Mouse (Mus musculus) lung, postnatal 14 days (tissue): Measurements from ENCODE around the gene Ppp1r37.

Source experiments
- DNase-seq: peaks from one replicate; pipeline ENCODE4 v3.0.0; 2021

Gene Ppp1r37

DNA sequence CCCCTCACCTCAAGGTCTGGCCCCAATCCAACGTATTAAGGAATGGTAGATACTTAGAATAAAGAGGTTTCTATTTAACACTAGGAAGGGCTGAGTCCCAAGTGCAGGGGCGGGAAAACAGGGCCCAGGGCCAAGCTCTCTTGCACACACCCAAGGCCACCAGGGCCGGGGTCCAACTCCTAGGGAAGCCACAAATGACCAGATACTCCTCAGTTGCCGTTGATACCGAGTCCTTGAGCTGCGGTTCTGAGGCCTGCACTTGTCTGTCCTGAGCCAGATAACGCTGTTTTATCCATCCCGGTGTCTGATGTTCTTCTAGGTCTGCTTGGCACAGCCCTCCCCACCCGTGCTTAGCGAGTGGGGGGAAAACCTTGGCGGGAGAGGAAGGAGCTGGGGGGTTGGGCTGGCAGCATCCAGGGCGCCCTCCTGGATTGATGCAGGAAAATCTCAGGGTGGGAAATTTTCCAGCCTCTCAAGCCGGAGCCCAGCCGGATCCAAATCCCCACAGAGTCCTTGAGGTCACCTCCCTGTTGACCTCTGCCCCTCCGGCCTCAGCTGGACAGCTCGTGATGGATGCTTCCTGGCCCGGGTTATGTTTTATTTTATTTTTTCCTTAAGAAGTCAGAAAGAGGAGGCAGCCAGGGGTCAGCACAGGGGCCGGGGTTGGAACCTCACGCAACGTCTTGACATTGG, 67.2 kb downstream of the Ppp1r37 start:
- DNase-seq = peak; percentile 30

DNA sequence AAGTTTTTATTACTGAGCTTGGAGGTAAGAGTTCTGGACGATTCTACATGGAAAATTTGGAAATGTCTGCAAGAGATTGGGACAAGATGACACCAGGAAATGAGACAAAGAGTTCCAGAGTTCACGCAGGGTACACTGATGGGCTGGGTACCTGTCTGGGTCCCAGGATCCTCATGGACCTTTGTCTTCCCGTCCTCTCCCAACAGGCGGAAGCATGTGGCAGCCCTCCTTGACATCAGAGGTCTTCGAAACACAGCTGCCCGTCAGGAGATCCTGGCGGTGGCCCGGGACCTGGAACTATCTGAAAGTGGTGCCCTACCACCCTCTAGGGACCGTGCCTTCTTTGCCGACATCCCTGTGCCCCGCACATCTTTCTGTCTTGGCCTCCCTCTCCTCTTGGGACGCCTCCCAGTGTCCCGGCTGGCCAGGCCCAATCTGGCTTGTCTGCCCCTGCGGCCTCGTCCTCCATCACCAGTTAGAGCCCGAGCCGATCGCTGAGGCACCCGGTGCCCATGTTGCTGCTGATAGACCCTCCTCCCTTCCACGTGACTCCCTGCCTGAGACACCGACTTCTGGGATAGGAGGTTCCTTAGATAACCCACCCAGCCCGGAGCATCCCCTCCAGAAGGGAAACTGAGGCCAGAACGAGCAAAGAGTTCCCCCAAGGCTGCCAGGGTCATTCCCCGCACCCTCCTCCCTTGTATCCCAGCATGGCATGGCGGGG, 68.0 kb downstream of the Ppp1r37 start:
- no peak for DNase-seq

DNA sequence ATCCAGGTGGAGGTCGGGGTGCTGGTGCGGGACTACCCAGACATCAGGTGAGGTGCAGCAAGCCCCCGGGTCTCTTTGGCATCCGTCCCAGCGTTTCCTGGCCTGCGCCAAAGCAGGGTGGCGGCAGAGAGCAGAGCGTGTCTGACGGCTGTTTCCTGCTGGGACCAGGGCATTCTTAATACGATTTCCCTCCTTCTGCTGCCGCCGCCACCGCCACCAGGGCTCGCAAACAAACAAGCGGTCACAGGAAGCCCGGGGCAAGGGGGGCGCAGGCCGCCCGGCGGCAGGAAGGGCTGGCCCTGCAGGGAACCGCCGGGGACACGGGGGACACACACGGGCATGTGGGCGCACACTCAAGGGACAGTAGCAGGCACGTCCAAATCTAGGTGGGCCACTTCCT, 71.1 kb downstream of the Ppp1r37 start:
- peak; percentile 69 for DNase-seq

DNA sequence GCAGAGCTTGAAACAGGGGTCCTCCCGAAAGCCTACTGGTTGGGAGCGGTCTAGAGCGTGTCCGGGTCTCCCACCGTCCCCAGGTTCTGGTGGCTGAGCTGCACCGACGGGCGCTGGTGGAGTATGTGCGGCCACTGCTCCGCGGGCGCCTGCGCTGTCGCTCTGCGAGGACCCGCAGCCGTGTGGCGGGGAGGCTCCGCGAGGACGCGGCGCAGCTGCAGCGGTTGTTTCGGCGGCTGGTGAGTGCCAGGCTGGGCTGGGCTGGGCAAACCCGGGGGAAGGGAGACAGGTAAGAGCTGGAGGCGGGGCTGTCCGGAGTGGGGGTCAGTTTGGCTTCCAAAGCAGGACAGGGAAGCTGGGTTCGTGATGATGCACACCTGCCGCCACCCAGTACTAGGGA, 73.4 kb downstream of the Ppp1r37 start:
- no peak for DNase-seq

DNA sequence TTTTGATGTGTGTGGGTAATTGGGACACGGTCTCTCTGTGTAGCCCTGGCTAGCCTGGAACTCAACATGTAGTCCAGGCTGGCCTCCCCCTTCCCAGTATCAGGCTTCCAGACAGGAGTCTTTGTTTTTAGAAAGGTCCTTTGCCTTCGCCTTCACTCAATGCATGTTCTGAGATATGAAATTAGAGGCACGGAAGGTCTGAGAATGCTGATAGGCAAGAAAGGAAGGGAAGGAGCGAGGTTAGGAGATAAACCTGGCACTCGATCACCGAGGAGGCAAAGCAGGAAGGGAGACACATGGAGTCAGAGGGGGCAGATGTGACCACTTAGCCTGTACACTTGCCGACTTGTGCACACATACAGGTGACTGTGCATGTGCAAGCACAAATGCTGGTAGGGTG, 76.3 kb downstream of the Ppp1r37 start:
- DNase-seq = no peak

DNA sequence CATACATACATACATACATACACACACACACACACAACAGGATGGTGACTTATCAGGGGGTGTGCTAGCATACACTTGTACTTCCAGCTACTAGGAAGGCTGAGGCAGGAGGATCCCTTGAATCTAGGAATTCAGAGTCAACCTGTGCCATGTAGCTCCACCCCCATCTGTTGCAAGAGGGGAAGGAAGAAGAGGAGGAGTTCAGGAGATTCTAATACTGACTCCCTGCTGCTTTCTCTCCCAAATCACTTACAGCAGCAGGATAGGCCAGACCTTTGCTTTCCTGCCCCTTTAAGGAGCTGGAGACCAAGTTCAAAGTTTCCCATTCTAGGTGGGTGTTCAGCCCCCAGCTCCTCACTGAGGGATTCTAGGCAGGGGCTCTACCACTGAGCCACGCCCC, 77.4 kb downstream of the Ppp1r37 start:
- no peak for DNase-seq

DNA sequence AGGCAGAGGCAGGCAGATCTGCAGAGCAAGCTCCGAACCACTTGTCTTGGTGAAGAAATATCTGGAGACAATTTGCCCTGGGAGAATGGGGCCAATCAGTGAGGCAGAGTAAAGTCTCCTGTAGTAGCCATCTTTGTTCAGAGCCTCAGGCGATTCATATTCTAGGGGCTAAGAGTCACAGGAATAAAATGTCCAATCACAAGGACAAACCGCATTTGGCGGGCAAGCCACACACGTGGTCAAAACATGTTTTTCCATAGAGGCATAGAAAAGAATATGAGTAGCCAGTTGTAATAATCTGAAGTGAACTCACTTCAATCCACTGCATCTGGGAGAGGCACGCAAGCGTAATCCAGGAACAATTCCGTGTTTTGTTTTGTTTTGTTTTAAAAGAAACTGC, 79.6 kb downstream of the Ppp1r37 start:
- no peak for DNase-seq
